ENCODE assay signal across 12 mouse cellular contexts in the genomic region with DNA sequence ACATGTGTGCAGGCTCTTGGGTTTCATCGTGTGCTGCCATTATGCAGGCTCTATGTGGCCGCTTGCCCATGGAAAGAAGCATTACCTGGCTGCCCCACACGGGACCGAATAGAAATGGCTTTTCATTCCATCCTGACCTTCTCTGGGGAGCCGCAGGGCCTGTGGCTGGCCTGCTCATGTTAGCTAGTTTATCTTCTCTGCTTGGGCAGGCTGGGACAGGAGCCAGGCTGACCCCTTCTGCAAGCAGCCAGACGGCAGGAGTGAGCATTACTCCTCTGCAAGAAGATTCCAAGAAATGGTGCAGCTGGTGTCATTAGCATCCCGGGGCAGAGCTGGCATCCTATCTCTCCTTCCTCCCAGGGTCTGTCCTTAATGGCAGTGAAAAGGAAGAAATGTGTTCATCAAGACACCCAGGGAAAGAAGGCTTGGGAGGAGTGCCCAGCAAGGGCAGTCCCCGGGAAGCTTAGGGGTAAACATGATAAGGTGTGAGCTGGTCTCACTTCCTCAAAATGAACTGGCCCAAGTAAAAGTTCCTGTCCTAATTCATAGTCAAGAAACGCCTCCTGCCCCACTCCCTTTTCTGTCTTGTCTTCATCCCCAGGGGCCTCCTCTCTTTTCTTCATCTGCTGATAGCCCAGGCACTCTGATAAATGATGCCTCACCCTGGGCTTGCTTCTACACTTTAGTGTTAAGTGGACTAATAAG.
DNase-seq lines count a peak whose midpoint lies in the region; ATAC-seq and TF ChIP-seq lines count a peak whose summit lies in the region.
"Had no signal": no experiment of that assay in that cellular context is flagged by ENCODE, and none has a peak within 500 bp of the region (broad histone marks: within the 10 kb centered on the region; RNA-seq: fewer than 3 reads in every experiment).

No protein-coding gene starts in this region.

- ATAC-seq in forebrain, embryonic 16.5 days, result no peak; the same call in 1 of the 2 replicates

- no peaks in the 10 kb centered on the region for H3K36me3 ChIP-seq in kidney, adult 2 months (ENCODE audit: control insufficient read depth, insufficient read depth, low read length)
- H3K36me3 ChIP-seq in forebrain, embryonic 16.5 days (ENCODE audit: control insufficient read depth, insufficient read depth), result no peaks in the 10 kb centered on the region
- H3K36me3 ChIP-seq in thymus, adult 2 months (ENCODE audit: control insufficient read depth, insufficient read depth, low read length), result no peaks in the 10 kb centered on the region
- H3K36me3 ChIP-seq: embryonic facial prominence, embryonic 12.5 days; G1E; liver, embryonic 15.5 days had no signal

- no peak overlapping the region for H3K4me3 ChIP-seq in kidney, adult 2 months (ENCODE audit: insufficient read depth, low read depth, low read length)
- H3K4me3 ChIP-seq in forebrain, embryonic 16.5 days (replicated peaks; ENCODE audit: low read length), result no peak overlapping the region
- no peak overlapping the region for H3K4me3 ChIP-seq in thymus, adult 2 months (ENCODE audit: control insufficient read depth, insufficient read depth, low read length)
- H3K4me3 ChIP-seq: embryonic facial prominence, embryonic 12.5 days; heart, adult 2 months; liver, embryonic 15.5 days had no signal

- TF ChIP-seq CTCF in kidney, adult 2 months (conservative IDR thresholded peaks at IDR 0.05; ENCODE audit: insufficient read depth, insufficient read length, low read depth, low read length), result no peak
- no peak for TF ChIP-seq CTCF in thymus, adult 2 months (IDR thresholded peaks at IDR 0.05; ENCODE audit: borderline replicate concordance, control insufficient read depth, extremely low read depth, insufficient read depth, low read length, poor library complexity)

- DNase-seq in cerebellum, adult 11 months, result peak; percentile 20
- DNase-seq in cerebellum, adult 8-10 months, result no peak
- DNase-seq in kidney, adult 11 months, result peak; percentile 3
- DNase-seq in kidney, adult 2 months, result no peak
- DNase-seq in A20 (ENCODE audit: low read depth, low spot score), result peak; percentile 51
- no peak for DNase-seq in thymus, postnatal 25 days
- no peak for DNase-seq in thymus, adult 2 months

- WGBS in kidney, adult 2 months, result 36% methylated on average over 9 of the region's 9 CpGs
- 63% methylated on average over 9 of the region's 9 CpGs for WGBS in forebrain, embryonic 16.5 days
- 63% methylated on average over 9 of the region's 9 CpGs for WGBS in thymus, adult 2 months

- H3K9me3 ChIP-seq in forebrain, embryonic 16.5 days (ENCODE audit: control insufficient read depth, low read length), result no peaks in the 10 kb centered on the region
- H3K9me3 ChIP-seq: embryonic facial prominence, embryonic 12.5 days; liver, embryonic 15.5 days had no signal

- no peaks in the 10 kb centered on the region for H3K4me1 ChIP-seq in kidney, adult 2 months (ENCODE audit: control insufficient read depth, insufficient read depth, low read length)
- H3K4me1 ChIP-seq in forebrain, embryonic 16.5 days (replicated peaks; ENCODE audit: control insufficient read depth, insufficient read depth, low read length), result peaks cover 16% of the 10 kb centered on the region
- H3K4me1 ChIP-seq in thymus, adult 2 months (replicated peaks; ENCODE audit: control insufficient read depth, insufficient read depth, low read length), result no peaks in the 10 kb centered on the region
- H3K4me1 ChIP-seq: liver, embryonic 15.5 days had no signal

- no peak overlapping the region for H3K4me2 ChIP-seq in forebrain, embryonic 16.5 days (ENCODE audit: low read length)
- H3K4me2 ChIP-seq: embryonic facial prominence, embryonic 12.5 days; liver, embryonic 15.5 days had no signal

- TF ChIP-seq POLR2A in kidney, adult 2 months (IDR thresholded peaks at IDR 0.05; ENCODE audit: low read depth, low read length), result no peak
- TF ChIP-seq POLR2A in thymus, adult 2 months (IDR thresholded peaks at IDR 0.05; ENCODE audit: control insufficient read depth, extremely low read depth, insufficient read depth, low read length, poor library complexity), result no peak

- H3K27ac ChIP-seq in kidney, adult 2 months (ENCODE audit: insufficient read depth, low read depth, low read length), result no peak overlapping the region
- peak overlapping the region; percentile 56 for H3K27ac ChIP-seq in forebrain, embryonic 16.5 days (ENCODE audit: low read length)
- no peak overlapping the region for H3K27ac ChIP-seq in thymus, adult 2 months (ENCODE audit: control insufficient read depth, insufficient read depth, low read length)
- H3K27ac ChIP-seq: embryonic facial prominence, embryonic 12.5 days; heart, adult 2 months; liver, embryonic 15.5 days had no signal

- H3K9ac ChIP-seq in forebrain, embryonic 16.5 days (replicated peaks; ENCODE audit: low read depth, low read length), result no peak overlapping the region
- H3K9ac ChIP-seq: embryonic facial prominence, embryonic 12.5 days; liver, embryonic 15.5 days had no signal

- H3K27me3 ChIP-seq in kidney, adult 2 months (replicated peaks; ENCODE audit: control insufficient read depth, insufficient read depth, low read length), result no peaks in the 10 kb centered on the region
- H3K27me3 ChIP-seq in forebrain, embryonic 16.5 days (replicated peaks; ENCODE audit: control insufficient read depth, insufficient read depth, low read length), result no peaks in the 10 kb centered on the region
- H3K27me3 ChIP-seq in thymus, adult 2 months (ENCODE audit: control insufficient read depth, insufficient read depth, low read length), result no peaks in the 10 kb centered on the region
- H3K27me3 ChIP-seq: embryonic facial prominence, embryonic 12.5 days; liver, embryonic 15.5 days had no signal

Comparison
In these comparisons a context has a peak if more than half of its experiments do, and no peak if none do; other contexts are left out.
1. DNase-seq: peak in cerebellum, adult 11 months (single experiment), kidney, adult 11 months (single experiment) and A20 (single experiment); none in cerebellum, adult 8-10 months (single experiment), kidney, adult 2 months (single experiment), thymus, postnatal 25 days (single experiment) and thymus, adult 2 months (single experiment).